Mouse (Mus musculus) limb, embryonic 14.5 days (tissue): ENCODE data around the gene Gm9922. TPM values are rescaled to one million over a fixed set of nuclear protein-coding genes. Genes with fewer than 3 reads are reported as not detected.

ENCODE experiments used
- ATAC-seq: fragments of 200-750 bp; cut with Nextera tagmentation; 2 replicates; pipeline ENCODE4 v1.8.0; 2017; ENCODE audit warnings: low read depth, moderate number of reproducible peaks, moderate TSS enrichment; ENCODE audit not compliant: low FRiP score
- DNase-seq: peaks from one replicate; pipeline ENCODE4 v3.0.0-alpha.2; 2015; ENCODE audit warnings: low spot score
- H3K27ac ChIP-seq: fragments of 300-500 bp; sonication (generic); replicated peaks from 2 replicates; pipeline ENCODE4 v1.5.1; 2014; ENCODE audit warnings: low read depth, mild to moderate bottlenecking, low read length, moderate library complexity, mixed read lengths
- H3K27me3 ChIP-seq: fragments of 300-500 bp; sonication (generic); 2 replicates; pipeline ENCODE4 v1.6.1; 2014; ENCODE audit warnings: low read length, mixed read lengths; ENCODE audit not compliant: control insufficient read depth, insufficient read depth
- H3K36me3 ChIP-seq: fragments of 300-500 bp; sonication (generic); 2 replicates; pipeline ENCODE4 v1.6.1; 2014; ENCODE audit warnings: mild to moderate bottlenecking, low read length, moderate library complexity, mixed read lengths; ENCODE audit not compliant: control insufficient read depth, insufficient read depth
- H3K4me1 ChIP-seq: fragments of 300-500 bp; sonication (generic); 2 replicates; pipeline ENCODE4 v1.6.1; 2014; ENCODE audit warnings: antibody characterized with exemption, low read length, mixed read lengths; ENCODE audit not compliant: control insufficient read depth, insufficient read depth
- H3K4me2 ChIP-seq: fragments of 300-500 bp; sonication (generic); replicated peaks from 2 replicates; pipeline ENCODE4 v1.6.1; 2014; ENCODE audit warnings: low read depth, mild to moderate bottlenecking, low read length, moderate library complexity; ENCODE audit not compliant: severe bottlenecking
- H3K4me3 ChIP-seq: fragments of 300-500 bp; sonication (generic); replicated peaks from 2 replicates; pipeline ENCODE4 v1.5.1; 2014; ENCODE audit warnings: low read length
- H3K9ac ChIP-seq: fragments of 300-500 bp; sonication (generic); 2 replicates; pipeline ENCODE4 v1.6.1; 2014; ENCODE audit warnings: mild to moderate bottlenecking, low read depth, low read length, moderate library complexity; ENCODE audit not compliant: severe bottlenecking
- H3K9me3 ChIP-seq: fragments of 300-500 bp; sonication (generic); 2 replicates; pipeline ENCODE4 v1.6.1; 2016; ENCODE audit warnings: low read length; ENCODE audit not compliant: control insufficient read depth
- POLR2A ChIP-seq: fragments of 200-500 bp; IDR thresholded peaks from 2 replicates; pipeline ENCODE4 v1.8.0; 2012; ENCODE audit warnings: inconsistent platforms, mild to moderate bottlenecking, moderate library complexity, borderline replicate concordance; ENCODE audit not compliant: insufficient read depth, insufficient read length; ENCODE audit errors: extremely low read depth
- WGBS: fragments of 180-500 bp; shearing (Covaris S2); extraction: QIAGEN DNeasy Blood & Tissue Kit; methylation state at CpG from one replicate; pipeline ENCODE4 v1.1.7; 2014; 5-methylcytosine and 5-hydroxymethylcytosine counted together
- polyA plus RNA-seq, 2 experiments: library from polyadenylated mRNA; depleted of rRNA in 1 of 2; stranded (reverse) in 1 of 2; unstranded in 1 of 2; fragments of >200 nt; fragmentation: Nextera tagmentation in 1 of 2; extraction: Ambion mirVana in 1 of 2; gene quantifications; 2 replicates each; pipeline versions ENCODE4 v1.2.1 to v1.2.3; 2012 to 2014

Gm9922 gene
- polyA plus RNA-seq, 2 experiments: 3.4 to 3.7 TPM

DNA sequence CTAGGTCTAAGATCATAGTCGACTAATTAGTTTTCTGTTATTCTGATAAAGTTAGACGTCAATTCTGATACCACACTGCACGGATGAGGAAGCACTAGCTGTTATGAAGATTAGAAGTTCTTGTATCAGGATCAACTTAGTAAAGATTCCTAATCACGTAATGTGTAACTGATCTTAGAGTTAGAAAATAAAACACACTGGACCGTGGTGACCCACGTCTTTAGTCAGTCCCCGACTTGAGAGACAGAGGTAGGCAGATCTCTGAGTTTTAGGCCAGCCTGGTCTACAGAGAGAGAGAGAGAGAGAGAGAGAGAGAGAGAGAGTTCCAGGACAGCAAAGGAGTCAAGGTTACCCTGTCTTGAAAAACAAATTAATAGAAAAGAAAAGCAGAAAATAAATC is 18.8 kb upstream of the Gm9922 start:
- ATAC-seq (no peak), DNase-seq (no peak)
- Histone ChIP-seq H3K4me1 (peaks cover 16% of the 10 kb centered on the region), H3K9me3 (no peaks in the 10 kb centered on the region), H3K27ac (no peak overlapping the region), H3K36me3 (no peaks in the 10 kb centered on the region), H3K4me3 (no peak overlapping the region), H3K4me2 (no peak overlapping the region), H3K27me3 (no peaks in the 10 kb centered on the region), H3K9ac (no peak overlapping the region)
- WGBS: 88% methylated on average over 7 of the region's 7 CpGs
- TF ChIP-seq POLR2A: no peak

DNA sequence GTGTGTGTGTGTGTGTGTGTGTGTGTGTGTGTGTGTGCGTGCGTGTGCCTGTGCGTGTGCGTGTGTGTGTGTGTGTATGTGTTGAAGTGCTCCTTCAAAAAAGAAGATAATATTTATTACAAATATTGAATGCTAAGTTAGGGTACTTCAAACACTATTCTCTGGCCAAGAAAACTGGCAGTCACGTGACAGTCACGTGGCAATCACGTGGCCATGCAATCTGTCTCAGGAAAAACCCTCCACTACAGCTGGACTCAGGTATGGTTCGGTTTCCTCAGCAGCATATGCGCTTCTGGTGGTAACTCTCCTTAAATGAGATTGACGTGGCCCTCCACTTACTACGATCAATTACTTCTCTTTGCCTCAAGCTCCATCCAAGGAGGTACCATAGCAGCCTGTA is 18.2 kb upstream of the Gm9922 start:
- WGBS: 92% methylated on average over 11 of the region's 11 CpGs
- Histone ChIP-seq H3K27me3 (no peaks in the 10 kb centered on the region), H3K4me2 (no peak overlapping the region), H3K9ac (no peak overlapping the region), H3K27ac (no peak overlapping the region), H3K9me3 (no peaks in the 10 kb centered on the region), H3K4me3 (no peak overlapping the region), H3K4me1 (peaks cover 16% of the 10 kb centered on the region), H3K36me3 (no peaks in the 10 kb centered on the region)
- no peak for ATAC-seq
- TF ChIP-seq POLR2A: no peak
- no peak for DNase-seq

DNA sequence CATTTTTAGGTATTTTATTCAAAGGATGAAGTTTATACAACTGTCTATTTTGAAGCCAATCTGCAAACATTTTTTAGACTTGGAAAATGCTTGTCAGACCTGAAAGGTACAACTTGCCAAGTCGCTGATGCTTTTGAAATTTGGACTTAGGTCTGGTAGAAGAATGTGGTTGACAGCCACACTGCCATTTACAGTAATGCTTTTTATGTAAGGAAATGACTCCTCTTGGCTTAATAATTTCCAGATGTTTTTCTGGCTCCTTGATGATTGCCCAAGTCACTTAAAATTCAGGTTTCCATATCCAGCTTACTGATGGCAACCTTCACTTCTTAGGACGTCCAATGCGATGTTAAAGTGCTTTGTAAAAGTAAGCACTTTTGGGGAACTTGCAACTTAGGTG is 17.0 kb upstream of the Gm9922 start:
- Histone ChIP-seq H3K9ac (no peak overlapping the region), H3K27me3 (no peaks in the 10 kb centered on the region), H3K4me2 (no peak overlapping the region), H3K4me1 (peaks cover 16% of the 10 kb centered on the region), H3K9me3 (no peaks in the 10 kb centered on the region), H3K4me3 (no peak overlapping the region), H3K36me3 (no peaks in the 10 kb centered on the region), H3K27ac (peak overlapping the region; percentile 63; the same call in 1 of the 2 replicates)
- DNase-seq (peak; percentile 68), ATAC-seq (peak; percentile 35)
- WGBS: 22% methylated on average over 3 of the region's 3 CpGs
- TF ChIP-seq POLR2A: no peak

DNA sequence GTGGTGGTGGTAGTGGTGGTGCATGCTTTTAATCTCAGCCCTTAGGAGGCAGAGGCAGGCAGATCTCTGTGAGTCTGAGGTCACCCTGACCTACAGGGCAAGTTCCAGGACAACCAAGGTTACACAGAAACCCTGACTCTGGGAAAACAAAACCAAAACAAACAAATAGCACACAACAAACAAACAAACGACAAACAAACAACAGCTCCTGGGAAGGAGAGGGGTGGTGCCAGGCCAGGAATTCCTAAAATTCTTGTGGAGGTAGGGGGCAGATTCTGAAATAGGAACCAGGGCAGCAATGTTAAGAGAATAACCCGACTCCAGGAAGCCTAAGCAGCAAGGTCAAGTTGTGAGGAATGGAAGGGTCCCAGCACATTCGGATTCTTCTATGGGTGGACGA is 7.9 kb upstream of the Gm9922 start:
- Histone ChIP-seq H3K4me1 (no peaks in the 10 kb centered on the region), H3K9me3 (no peaks in the 10 kb centered on the region), H3K4me2 (no peak overlapping the region), H3K27ac (no peak overlapping the region), H3K27me3 (no peaks in the 10 kb centered on the region), H3K36me3 (no peaks in the 10 kb centered on the region), H3K4me3 (no peak overlapping the region), H3K9ac (no peak overlapping the region)
- no peak for DNase-seq
- no peak for ATAC-seq
- TF ChIP-seq POLR2A: no peak
- WGBS: 80% methylated on average over 4 of the region's 4 CpGs

DNA sequence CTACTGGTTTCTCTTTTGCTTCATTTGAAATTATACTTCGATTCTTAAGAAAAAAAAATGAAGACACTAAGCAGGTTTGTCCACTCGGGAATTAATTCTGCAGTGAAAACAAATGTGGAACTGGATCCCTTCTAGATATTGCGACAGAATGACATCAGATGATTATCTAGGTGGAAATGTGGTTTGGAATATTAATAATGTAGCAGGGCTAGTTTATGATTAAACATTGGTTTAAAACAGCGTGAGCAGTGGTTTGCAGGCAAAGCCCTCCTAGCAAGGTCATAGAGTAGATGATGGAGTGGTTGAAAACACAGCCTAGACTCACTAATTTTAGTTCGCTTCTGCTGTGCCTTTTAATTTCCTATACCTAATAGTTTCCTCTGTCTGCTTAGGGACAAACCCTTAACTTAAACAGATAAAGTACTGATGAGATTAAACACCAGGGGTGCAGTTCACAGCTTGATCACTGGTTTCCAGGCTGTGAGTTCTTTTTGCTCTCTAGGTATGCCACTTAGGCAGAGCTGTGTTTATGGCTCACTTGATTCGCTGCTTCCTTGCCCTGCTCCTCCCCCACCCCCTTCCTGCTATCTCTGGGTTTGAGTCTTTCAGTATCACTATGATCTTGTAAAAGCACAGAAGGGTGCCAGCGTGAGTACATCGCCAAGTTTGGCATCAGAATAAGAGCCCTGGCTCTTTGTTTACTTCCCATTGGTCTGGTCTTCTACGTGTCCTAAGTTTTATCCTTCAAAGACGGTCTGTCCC is 4.1 kb upstream of the Gm9922 start:
- Histone ChIP-seq H3K4me2 (no peak overlapping the region), H3K27ac (no peak overlapping the region), H3K9ac (no peak overlapping the region), H3K4me3 (no peak overlapping the region), H3K27me3 (0 out of 2 replicates have a peak, but pooled peaks cover 7% of the 10 kb centered on the region), H3K36me3 (no peaks in the 10 kb centered on the region), H3K9me3 (no peaks in the 10 kb centered on the region), H3K4me1 (no peaks in the 10 kb centered on the region)
- ATAC-seq (no peak), DNase-seq (no peak)
- TF ChIP-seq POLR2A: no peak
- WGBS: 33% methylated on average over 10 of the region's 10 CpGs
